Mouse (Mus musculus) layer of hippocampus, adult 2 months (tissue): ENCODE results near the gene Faim. TPM values are rescaled to one million over a fixed set of nuclear protein-coding genes. Genes with fewer than 3 reads are reported as not detected.

Source experiments
- DNase-seq, 2 experiments: peaks; one replicate each; pipeline ENCODE4 v3.0.0; 2022; ENCODE audit warnings: low spot score in 2 of 2
- H3K27ac ChIP-seq: fragments of 200-600 bp; 2 replicates; pipeline ENCODE4 v1.8.1; 2022
- H3K4me3 ChIP-seq: fragments of 200-600 bp; 2 replicates; pipeline ENCODE4 v1.8.1; 2022; ENCODE audit warnings: mild to moderate bottlenecking
- CTCF ChIP-seq: fragments of 200-600 bp; conservative IDR thresholded peaks from 2 replicates; pipeline ENCODE4 v1.8.1; 2022; ENCODE audit warnings: antibody characterized with exemption, mild to moderate bottlenecking, moderate library complexity
- total RNA-seq, 2 experiments: library from RNA; stranded (reverse); gene quantifications; 2 replicates each; pipeline ENCODE4 v1.2.3; 2021

The Faim gene
- total RNA-seq, 2 experiments from 2014 or later, result 60.0 to 61.1 TPM

- Histone ChIP-seq H3K4me3 (no peak overlapping the region), H3K27ac (no peak overlapping the region)
- no peak for TF ChIP-seq CTCF
- DNase-seq, result no peak
These were observed 45.9 kb downstream of the Faim start for GRCm38 (mm10) chr9:99032031-99032430.

GRCm38 (mm10) chr9:99034111-99034510 is 47.9 kb downstream of the Faim start:
- DNase-seq, result no peak
- no peak for TF ChIP-seq CTCF
- Histone ChIP-seq H3K27ac (peak overlapping the region; percentile 70; the same call in 1 of the 2 replicates), H3K4me3 (no peak overlapping the region)

- Histone ChIP-seq H3K4me3 (no peak within 1 kb of the TSS), H3K27ac (peak within 1 kb of the TSS; percentile 70)
- DNase-seq, result no peak
- no peak for TF ChIP-seq CTCF
These were observed 49.4 kb downstream of the Faim start, which contains the start of gene Gm1123 for GRCm38 (mm10) chr9:99035575-99035974. TSS of gene Gm1123 (minus strand) at chr9:99035715.

DNA sequence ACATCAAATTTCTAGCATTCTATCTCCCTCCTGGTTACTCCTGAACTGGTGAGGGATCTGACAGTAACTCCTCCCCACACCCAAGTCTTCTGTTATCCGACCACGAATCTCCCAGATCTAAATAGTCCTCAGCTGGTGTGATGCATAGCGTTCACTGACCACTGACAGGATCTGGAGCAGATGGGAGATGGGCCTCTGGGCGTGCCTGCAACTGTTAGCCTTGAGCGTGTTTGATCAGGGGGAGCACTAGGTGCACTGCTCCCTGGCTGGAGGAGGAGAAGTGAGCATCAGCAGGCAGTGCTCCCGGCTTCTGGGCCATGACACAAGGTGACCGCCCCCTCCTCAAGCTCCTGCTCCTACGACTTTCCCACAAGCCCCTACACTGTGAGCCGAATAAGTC is 55.8 kb downstream of the Faim start:
- no peak for DNase-seq
- no peak overlapping the region for H3K27ac ChIP-seq
- no peak for TF ChIP-seq CTCF
- H3K4me3 ChIP-seq, result no peak overlapping the region

DNA sequence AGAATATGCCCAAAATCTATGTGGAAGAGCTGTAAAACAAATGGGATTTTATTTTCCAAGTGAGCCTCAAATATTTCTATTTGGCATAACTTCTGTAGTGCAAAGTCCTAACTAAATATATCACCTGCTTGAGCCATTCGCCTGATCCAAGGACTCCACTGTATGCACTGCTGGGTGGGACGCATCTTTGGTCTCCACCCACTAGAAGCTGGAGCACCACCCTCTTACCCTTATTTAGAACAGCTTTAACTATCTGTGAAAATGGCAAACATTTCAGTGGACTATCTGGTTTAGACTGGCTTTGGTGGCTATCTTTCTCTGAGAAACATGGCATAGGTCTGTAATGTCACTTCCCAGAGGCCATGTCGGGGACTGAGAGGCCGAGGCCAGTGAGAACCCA is 56.5 kb downstream of the Faim start:
- DNase-seq, result no peak
- no peak overlapping the region for H3K4me3 ChIP-seq
- TF ChIP-seq CTCF, result no peak
- H3K27ac ChIP-seq, result no peak overlapping the region

DNA sequence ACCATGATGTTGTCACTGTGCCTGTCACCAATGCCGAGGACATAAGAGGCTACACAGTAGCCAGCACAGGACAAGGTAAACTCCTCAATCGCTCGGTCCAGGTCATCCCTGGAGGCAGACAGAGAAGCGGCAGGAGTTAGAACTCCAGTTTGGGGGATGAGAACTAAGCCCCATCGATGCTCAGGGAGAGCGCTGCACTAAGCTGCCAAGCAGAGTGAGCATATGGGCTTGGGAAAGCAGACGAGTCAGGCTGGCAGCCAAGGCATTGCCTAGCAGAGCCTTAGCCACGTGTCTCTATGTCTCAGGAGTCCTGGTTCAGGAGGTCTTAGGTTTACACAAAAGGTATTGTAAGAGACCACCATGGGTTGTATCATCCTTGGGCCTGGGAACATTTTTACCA is 58.6 kb downstream of the Faim start:
- Histone ChIP-seq H3K27ac (peak overlapping the region; percentile 81), H3K4me3 (peak overlapping the region; percentile 6; the same call in 1 of the 2 replicates)
- no peak for TF ChIP-seq CTCF
- DNase-seq, result peak; percentile 60 to 64

- H3K27ac ChIP-seq, result peak overlapping the region; percentile 61
- no peak overlapping the region for H3K4me3 ChIP-seq
- TF ChIP-seq CTCF, result no peak
- no peak for DNase-seq
These were observed 62.6 kb downstream of the Faim start for GRCm38 (mm10) chr9:99048724-99049250.

DNA sequence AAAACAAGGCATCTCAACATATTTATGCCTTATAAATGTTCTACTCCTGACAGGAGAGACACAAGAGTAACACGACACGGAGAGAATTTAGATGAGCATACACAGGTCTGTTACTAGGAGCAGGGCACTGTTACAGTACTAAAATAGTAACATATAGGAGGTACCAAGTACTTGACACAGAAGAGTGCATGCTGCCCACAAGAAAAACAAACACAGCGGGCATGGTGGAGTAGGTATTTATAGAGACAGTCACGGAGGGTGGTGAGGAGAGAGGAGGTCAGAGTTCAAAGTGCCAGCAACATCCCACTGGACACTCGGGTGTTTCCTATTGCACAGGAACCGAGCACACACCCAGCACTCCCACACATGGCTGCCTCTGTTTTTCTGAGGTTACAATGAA is 63.6 kb downstream of the Faim start:
- H3K27ac ChIP-seq, result peak overlapping the region; percentile 61
- no peak overlapping the region for H3K4me3 ChIP-seq
- DNase-seq, result no peak
- no peak for TF ChIP-seq CTCF

Other genes with a start within 250 kb of the Faim start
- gene Prr23a1, start 143.9 kb upstream of the Faim start, total RNA-seq, result not detected
- gene Prr23a2, start 129.9 kb upstream of the Faim start, total RNA-seq, result not detected
- not detected for gene Prr23a3, start 121.6 kb upstream of the Faim start, total RNA-seq
- not detected for gene 7420426K07Rik, start 83.3 kb upstream of the Faim start, total RNA-seq
- 1 to 10 TPM in 1 of 2 experiments, under 1 TPM in 1; 0.92 to 1.0 TPM for gene Foxl2, start 31.1 kb upstream of the Faim start, total RNA-seq
- under 1 TPM; 0.22 to 0.38 TPM for gene Gm1123, start 49.3 kb downstream of the Faim start, total RNA-seq
- 10 to 100 TPM; 28.2 to 28.3 TPM for gene Pik3cb, start 154.2 kb downstream of the Faim start, total RNA-seq